Mouse (Mus musculus) urinary bladder, adult 2 months (tissue): ENCODE measurements around the gene Frmd4a. TPM values are rescaled to one million over a fixed set of nuclear protein-coding genes. Genes with fewer than 3 reads are reported as not detected.

Experiments used
- DNase-seq: peaks from one replicate; pipeline ENCODE4 v3.0.0; 2022; ENCODE audit warnings: low spot score
- polyA plus RNA-seq: library from polyadenylated mRNA; depleted of rRNA; stranded (reverse); fragments of >200 nt; gene quantifications from 2 replicates; pipeline ENCODE4 v1.2.3, GENCODE M21; 2012

Frmd4a gene
- polyA plus RNA-seq, 1 experiment, result 7.1 TPM

DNA sequence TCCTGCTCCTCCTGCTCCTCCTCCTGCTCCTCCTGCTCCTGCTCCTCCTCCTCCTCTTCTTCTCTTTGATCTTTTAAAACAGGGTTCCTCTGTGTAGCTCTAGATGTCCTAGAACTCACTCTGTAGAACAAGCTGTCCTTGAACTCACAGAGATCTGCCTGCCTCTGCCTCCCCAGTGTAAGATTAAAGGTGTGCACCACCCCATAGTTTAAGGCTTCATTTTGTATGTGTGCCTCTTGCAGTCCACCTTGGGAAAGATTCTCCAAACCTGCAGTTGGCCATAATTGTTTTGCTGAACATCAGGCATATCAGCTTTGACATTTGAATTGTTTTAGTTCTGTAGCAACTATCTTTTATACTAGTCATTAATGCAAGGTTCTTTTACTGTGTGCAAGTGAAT, 501.0 kb downstream of the Frmd4a start:
- no peak for DNase-seq

DNA sequence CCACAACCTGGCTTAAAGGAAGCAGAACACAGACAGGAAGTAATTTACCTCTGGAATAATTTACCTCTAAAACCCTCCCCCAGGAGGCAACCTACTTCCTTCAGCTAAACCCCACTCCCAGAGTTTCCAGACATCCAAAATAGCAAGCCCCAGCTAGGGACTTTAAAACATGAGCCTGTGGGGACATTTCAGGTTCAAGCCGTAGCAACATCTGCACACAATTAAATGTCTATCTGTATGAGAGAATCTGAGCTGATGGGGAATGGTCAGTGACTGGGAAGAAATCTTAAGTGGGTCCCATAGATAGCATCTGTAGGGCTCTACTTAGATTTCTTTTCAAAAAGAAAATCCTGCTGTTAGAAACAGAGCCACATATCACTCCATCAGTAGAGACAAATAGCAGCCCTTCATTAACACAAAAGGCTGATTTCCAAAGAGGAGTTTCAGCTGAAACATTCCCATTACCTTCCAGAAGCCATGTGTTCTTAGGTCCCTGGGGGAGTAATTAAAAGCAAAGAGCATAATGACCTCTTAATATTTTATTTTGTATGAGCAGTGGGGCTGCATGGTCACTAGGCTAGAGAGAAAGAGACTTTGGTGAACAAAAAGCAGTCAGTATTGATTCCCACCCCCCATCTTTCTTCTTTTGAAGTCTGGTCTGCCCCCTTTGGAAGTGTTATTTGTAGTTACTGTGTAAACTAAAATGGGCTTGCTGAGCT, 505.4 kb downstream of the Frmd4a start:
- no peak for DNase-seq

DNA sequence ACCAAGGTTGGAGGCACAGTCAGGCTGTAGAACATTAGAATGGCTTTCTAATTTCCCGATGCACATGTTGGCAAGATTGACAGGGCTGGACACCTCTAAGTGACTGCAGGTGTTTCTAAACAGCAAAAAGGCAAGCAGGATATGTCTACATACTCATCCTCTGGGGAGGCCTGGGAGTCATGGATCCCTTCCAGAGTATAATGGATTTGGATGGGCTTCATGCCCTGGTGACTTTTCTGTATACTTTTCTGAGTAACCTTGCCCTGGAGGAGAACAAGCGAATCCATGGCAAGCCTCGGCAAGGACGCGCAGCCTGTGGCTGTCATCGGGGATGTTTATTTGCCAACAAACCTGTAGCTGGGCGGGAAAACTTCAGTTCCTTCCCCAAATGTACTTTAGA, 509.6 kb downstream of the Frmd4a start:
- no peak for DNase-seq

DNA sequence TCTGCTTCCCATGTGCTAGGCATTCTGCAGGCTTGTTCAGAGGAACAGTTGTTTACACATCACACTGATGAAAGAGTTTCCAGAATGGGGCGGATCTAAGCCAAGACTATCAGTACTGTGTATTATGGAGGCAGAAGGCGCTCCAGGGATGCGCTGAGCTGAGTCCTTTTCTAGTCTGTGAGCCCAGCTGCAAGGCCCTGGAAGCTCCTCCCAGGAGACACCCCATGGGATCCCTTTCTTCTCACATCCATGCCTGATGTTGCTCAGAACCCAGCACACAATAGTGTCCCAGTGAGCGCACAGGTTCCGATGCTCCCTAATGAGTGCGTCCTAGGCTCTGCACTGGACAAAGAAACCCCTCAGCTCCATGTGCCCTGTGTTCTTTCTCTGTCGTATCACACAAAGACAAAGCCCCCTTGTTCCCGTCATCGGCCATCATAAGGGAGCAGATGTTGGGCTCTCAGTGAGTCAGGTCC, 511.8 kb downstream of the Frmd4a start:
- no peak for DNase-seq

GRCm38 (mm10) chr2:4531533-4532197, 514.1 kb downstream of the Frmd4a start:
- DNase-seq, result no peak

GRCm38 (mm10) chr2:4532198-4532568, 514.7 kb downstream of the Frmd4a start:
- no peak for DNase-seq

DNA sequence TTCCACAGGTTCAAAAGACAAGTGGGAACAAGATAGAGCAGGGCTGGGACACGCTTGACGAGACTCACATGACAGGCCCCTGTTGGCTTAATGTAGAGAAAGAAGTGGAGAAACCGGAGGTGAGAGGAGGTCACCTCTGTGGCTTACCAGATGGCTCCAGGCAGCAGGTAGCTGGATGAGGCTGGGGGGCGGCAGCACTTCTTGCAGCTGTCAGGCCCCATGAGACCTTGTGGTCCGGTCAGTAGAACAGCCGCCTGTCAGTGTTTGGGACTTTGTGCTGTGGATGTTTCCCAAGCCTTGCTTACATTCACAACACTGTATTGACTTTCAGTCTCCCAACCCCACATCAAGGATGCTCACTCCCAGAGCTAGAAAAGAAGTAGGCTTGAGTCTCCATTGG, 515.4 kb downstream of the Frmd4a start:
- DNase-seq, result no peak

GRCm38 (mm10) chr2:4535187-4535864, 517.8 kb downstream of the Frmd4a start:
- DNase-seq, result no peak

- DNase-seq, result no peak
Observed at GRCm38 (mm10) chr2:4541330-4541729, 523.8 kb downstream of the Frmd4a start.

GRCm38 (mm10) chr2:4541844-4542628, 524.5 kb downstream of the Frmd4a start:
- DNase-seq, result no peak

- no peak for DNase-seq
Observed at GRCm38 (mm10) chr2:4542629-4543416, 525.3 kb downstream of the Frmd4a start.

DNA sequence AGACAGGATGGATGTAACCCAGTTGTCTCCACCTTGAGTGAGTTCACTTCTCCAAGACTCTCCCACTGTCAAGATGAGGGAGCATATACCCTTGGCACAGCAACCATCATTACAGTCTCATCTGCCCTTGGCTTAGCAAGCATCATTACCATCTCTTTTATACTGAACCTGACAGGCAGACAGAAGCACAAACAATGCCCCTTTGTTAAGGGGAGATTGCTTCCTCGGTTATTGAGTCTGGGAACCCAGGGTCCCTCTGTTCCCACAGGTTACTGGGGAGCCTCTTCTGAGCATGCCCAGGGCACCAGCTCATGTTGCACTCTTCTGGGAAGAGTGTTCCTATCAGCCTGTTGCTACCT, 525.9 kb downstream of the Frmd4a start:
- DNase-seq, result no peak

GRCm38 (mm10) chr2:4544360-4544759, 526.8 kb downstream of the Frmd4a start:
- DNase-seq, result no peak

- DNase-seq, result no peak
Observed at GRCm38 (mm10) chr2:4545261-4545660, 527.7 kb downstream of the Frmd4a start.

- DNase-seq, result no peak
Observed at GRCm38 (mm10) chr2:4547003-4547662, 529.6 kb downstream of the Frmd4a start.

DNA sequence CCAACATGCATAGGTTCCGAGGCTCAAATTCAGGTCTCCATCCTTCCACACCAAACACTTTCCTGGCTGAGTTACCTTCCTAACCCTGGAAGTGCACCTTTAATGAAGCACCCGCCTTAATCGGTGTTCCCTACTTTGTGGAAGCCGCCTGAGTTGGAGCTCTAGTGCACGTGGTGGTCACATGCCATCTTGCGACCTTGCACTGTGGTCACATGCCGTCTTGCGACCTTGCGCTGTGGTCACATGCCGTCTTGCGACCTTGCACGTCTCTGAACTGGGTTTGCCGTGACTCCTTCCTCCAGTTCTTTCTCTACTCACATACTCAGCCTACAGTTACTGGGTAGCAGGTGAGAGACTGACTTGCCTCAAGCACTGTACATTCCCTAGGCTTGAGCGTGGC, 531.8 kb downstream of the Frmd4a start:
- DNase-seq, result no peak

GRCm38 (mm10) chr2:4550017-4550763, 532.7 kb downstream of the Frmd4a start:
- no peak for DNase-seq

- no peak for DNase-seq
Observed at GRCm38 (mm10) chr2:4551438-4551837, 533.9 kb downstream of the Frmd4a start.

DNA sequence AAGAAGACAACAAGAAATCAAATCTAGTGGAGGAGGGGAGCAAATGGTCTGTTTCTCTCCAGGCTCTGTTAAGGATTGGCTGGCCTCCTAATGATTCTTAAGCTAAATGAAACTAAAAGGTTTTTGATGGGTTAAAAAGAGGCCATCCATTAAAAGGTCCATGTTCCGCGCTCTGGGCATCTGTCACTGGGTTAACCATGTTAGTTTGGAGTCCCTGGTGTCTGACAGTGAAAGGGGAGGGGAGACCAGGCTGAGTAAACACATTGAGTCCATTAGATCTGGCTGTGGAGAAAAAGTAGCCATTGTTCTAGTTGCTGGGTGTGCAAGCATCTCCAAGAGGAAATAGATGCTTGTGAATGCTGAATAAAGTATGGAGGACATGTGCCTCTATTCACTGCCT, 534.3 kb downstream of the Frmd4a start:
- DNase-seq, result no peak

DNA sequence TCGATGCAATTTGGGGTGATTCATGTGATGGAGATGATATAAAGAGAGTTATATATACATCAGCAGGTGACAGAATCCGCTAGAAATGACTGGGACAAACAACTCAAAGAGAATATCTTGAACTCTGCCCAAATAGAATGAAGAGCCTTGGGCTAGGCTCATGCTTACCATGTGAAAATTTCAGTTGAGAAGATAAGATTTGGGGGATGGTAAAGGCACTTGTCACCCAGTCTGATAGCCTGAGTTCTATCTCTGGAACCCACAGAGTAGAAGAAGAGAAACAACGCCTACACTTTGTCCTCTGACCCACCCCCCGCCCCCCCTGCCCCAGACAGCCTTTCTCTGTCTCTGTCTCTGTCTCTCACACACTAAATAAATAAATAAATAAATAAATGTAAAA, 535.0 kb downstream of the Frmd4a start:
- no peak for DNase-seq
